ENCODE assay signal across 21 mouse cellular contexts in the genomic region with DNA sequence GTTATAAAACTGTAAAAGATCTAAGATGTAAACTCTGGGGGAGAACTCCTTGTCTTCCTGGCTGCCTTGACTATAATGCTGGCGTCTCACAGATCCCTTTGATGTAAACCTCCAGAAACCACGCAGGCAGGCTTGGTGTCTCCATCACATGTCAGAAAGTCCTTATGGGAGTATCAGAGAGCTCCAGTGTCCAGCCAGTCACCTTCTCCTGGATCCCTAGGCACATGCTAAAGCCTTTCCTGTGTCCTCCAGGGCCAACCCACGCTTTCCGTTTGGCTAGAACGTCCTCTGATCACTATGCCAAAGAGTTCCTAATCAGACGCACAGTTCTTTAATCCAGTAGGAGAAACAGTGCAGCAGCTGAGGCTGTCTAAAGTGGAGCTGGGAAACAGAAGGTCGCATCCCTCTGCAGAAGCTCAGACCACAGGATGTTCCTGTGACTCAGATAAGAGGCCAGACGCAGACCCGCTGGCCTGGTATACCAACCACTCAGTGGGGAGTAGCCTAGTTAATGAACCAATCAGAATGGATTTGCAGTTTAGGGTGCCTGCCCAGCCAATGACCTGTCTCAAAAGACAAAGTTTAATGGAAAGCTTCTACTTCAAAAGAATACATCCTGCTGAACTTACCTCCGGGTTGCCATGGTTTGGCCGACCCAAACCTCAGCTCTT.
DNase-seq lines count a peak whose midpoint lies in the region; ATAC-seq and TF ChIP-seq lines count a peak whose summit lies in the region.
"Had no signal": no experiment of that assay in that cellular context is flagged by ENCODE, and none has a peak within 500 bp of the region (broad histone marks: within the 10 kb centered on the region; RNA-seq: fewer than 3 reads in every experiment).

No protein-coding gene starts in this region.

- no peaks in the 10 kb centered on the region for H3K36me3 ChIP-seq in forebrain, embryonic 11.5 days (ENCODE audit: control insufficient read depth, insufficient read depth, low read length)
- no peaks in the 10 kb centered on the region for H3K36me3 ChIP-seq in forebrain, embryonic 13.5 days (ENCODE audit: poor library complexity, severe bottlenecking)
- no peaks in the 10 kb centered on the region for H3K36me3 ChIP-seq in liver, postnatal 0 days (replicated peaks; ENCODE audit: insufficient read depth, low read length)
- H3K36me3 ChIP-seq: embryonic facial prominence, embryonic 12.5 days; heart, embryonic 13.5 days had no signal

- no peak overlapping the region for H3K4me2 ChIP-seq in forebrain, embryonic 11.5 days (ENCODE audit: low read depth, low read length, severe bottlenecking)
- no peak overlapping the region for H3K4me2 ChIP-seq in forebrain, embryonic 13.5 days
- H3K4me2 ChIP-seq in liver, postnatal 0 days (ENCODE audit: low read depth, low read length), result no peak overlapping the region
- H3K4me2 ChIP-seq: embryonic facial prominence, embryonic 12.5 days; heart, embryonic 13.5 days; hindbrain, embryonic 14.5 days; midbrain, embryonic 11.5 days had no signal

- H3K9me3 ChIP-seq in forebrain, embryonic 11.5 days (ENCODE audit: control insufficient read depth, low read length), result no peaks in the 10 kb centered on the region
- H3K9me3 ChIP-seq in forebrain, embryonic 13.5 days (replicated peaks), result no peaks in the 10 kb centered on the region
- H3K9me3 ChIP-seq in liver, postnatal 0 days (ENCODE audit: low read length), result no peaks in the 10 kb centered on the region
- H3K9me3 ChIP-seq: embryonic facial prominence, embryonic 12.5 days; heart, embryonic 13.5 days had no signal

- no peak for ATAC-seq in forebrain, embryonic 11.5 days (replicated peaks; ENCODE audit: low FRiP score)
- no peak for ATAC-seq in forebrain, embryonic 13.5 days
- peak; percentile 27 to 74; a peak in 3 of 4 replicates for ATAC-seq in hematopoietic stem cell, adult 5-6 weeks (replicated peaks in 1 of 2; ENCODE audit: insufficient read depth in 1 of 2, low FRiP score in 2 of 2, low TSS enrichment in 1 of 2, low read depth in 1 of 2, poor library complexity in 2 of 2, severe bottlenecking in 2 of 2)
- no peak for ATAC-seq in liver, postnatal 0 days
- ATAC-seq: forebrain, embryonic 14.5 days; inflammation-experienced regulatory T-cells, adult 6 months; lung, postnatal 0 days had no signal

- DNase-seq in forebrain, embryonic 11.5 days (ENCODE audit: low spot score), result peak; percentile 30
- DNase-seq in Muller cell, postnatal 12 days (ENCODE audit: inconsistent ontology term), result peak; percentile 50
- peak; percentile 5 for DNase-seq in cerebellum, adult 8-10 months
- no peak for DNase-seq in liver, postnatal 0 days
- no peak for DNase-seq in thymus, postnatal 25 days
- DNase-seq: gastrocnemius, postnatal 14 days; heart, postnatal 36 days; right cerebral cortex, adult 18-20 months; thymus, adult 2 months had no signal

- no peak for TF ChIP-seq EP300 in liver, postnatal 0 days (IDR thresholded peaks at IDR 0.05; ENCODE audit: low read depth)

- TF ChIP-seq CTCF in liver, postnatal 0 days (IDR thresholded peaks at IDR 0.05; ENCODE audit: low read depth), result no peak

- H3K27me3 ChIP-seq in forebrain, embryonic 11.5 days (ENCODE audit: control insufficient read depth, insufficient read depth, low read length), result no peaks in the 10 kb centered on the region
- no peaks in the 10 kb centered on the region for H3K27me3 ChIP-seq in forebrain, embryonic 13.5 days
- no peaks in the 10 kb centered on the region for H3K27me3 ChIP-seq in liver, postnatal 0 days (ENCODE audit: insufficient read depth, low read length)
- H3K27me3 ChIP-seq: embryonic facial prominence, embryonic 12.5 days; heart, embryonic 13.5 days had no signal

- H3K9ac ChIP-seq in forebrain, embryonic 11.5 days (ENCODE audit: low read length), result no peak overlapping the region
- no peak overlapping the region for H3K9ac ChIP-seq in forebrain, embryonic 13.5 days
- H3K9ac ChIP-seq in liver, postnatal 0 days (replicated peaks), result no peak overlapping the region
- H3K9ac ChIP-seq: embryonic facial prominence, embryonic 12.5 days; heart, embryonic 13.5 days; hindbrain, embryonic 14.5 days had no signal

- no peaks in the 10 kb centered on the region for H3K4me1 ChIP-seq in forebrain, embryonic 11.5 days (replicated peaks; ENCODE audit: control insufficient read depth, insufficient read depth, low read length)
- no peaks in the 10 kb centered on the region for H3K4me1 ChIP-seq in forebrain, embryonic 13.5 days
- H3K4me1 ChIP-seq in liver, postnatal 0 days (ENCODE audit: insufficient read depth), result no peaks in the 10 kb centered on the region
- H3K4me1 ChIP-seq: embryonic facial prominence, embryonic 12.5 days; heart, embryonic 13.5 days had no signal

- no peak overlapping the region for H3K4me3 ChIP-seq in forebrain, embryonic 11.5 days (ENCODE audit: low read depth, low read length)
- no peak overlapping the region for H3K4me3 ChIP-seq in forebrain, embryonic 13.5 days
- no peak overlapping the region for H3K4me3 ChIP-seq in liver, postnatal 0 days (ENCODE audit: low read depth, low read length)
- H3K4me3 ChIP-seq: embryonic facial prominence, embryonic 12.5 days; erythroblast, embryonic 14.5 days; heart, embryonic 13.5 days had no signal

- H3K27ac ChIP-seq in forebrain, embryonic 11.5 days (ENCODE audit: low read depth, low read length), result no peak overlapping the region
- H3K27ac ChIP-seq in forebrain, embryonic 13.5 days, result no peak overlapping the region
- H3K27ac ChIP-seq in liver, postnatal 0 days (ENCODE audit: low read depth), result no peak overlapping the region
- H3K27ac ChIP-seq: embryonic facial prominence, embryonic 12.5 days; heart, embryonic 13.5 days; hindbrain, embryonic 14.5 days; kidney, postnatal 0 days; macrophage had no signal

- WGBS in forebrain, embryonic 11.5 days, result 80% methylated on average over 11 of the region's 11 CpGs
- WGBS in forebrain, embryonic 13.5 days, result 83% methylated on average over 11 of the region's 11 CpGs
- WGBS in liver, postnatal 0 days (ENCODE audit: insufficient replicate concordance), result 51% methylated on average over 11 of the region's 11 CpGs

Comparison
In these comparisons a context has a peak if more than half of its experiments do, and no peak if none do; other contexts are left out.
1. ATAC-seq: peak in hematopoietic stem cell, adult 5-6 weeks (2 of 2); none in forebrain, embryonic 11.5 days (single experiment), forebrain, embryonic 13.5 days (single experiment) and liver, postnatal 0 days (single experiment).
2. DNase-seq: peak in forebrain, embryonic 11.5 days (single experiment), Muller cell, postnatal 12 days (single experiment) and cerebellum, adult 8-10 months (single experiment); none in liver, postnatal 0 days (single experiment) and thymus, postnatal 25 days (single experiment).